Mouse (Mus musculus) midbrain, embryonic 14.5 days (tissue): ENCODE measurements around the gene Rhov. TPM values are rescaled to one million over a fixed set of nuclear protein-coding genes. Genes with fewer than 3 reads are reported as not detected.

Experiments
- ATAC-seq: fragments of 200-750 bp; cut with Nextera tagmentation; 2 replicates; pipeline ENCODE4 v1.8.0; 2017; ENCODE audit warnings: moderate number of reproducible peaks, moderate library complexity; ENCODE audit not compliant: low FRiP score, low TSS enrichment
- DNase-seq: peaks from one replicate; pipeline ENCODE4 v3.0.0-alpha.2; 2015
- H3K27ac ChIP-seq: fragments of 300-500 bp; sonication (generic); replicated peaks from 2 replicates; pipeline ENCODE4 v1.5.1; 2014; ENCODE audit warnings: mild to moderate bottlenecking, low read depth, low read length, moderate library complexity
- H3K27me3 ChIP-seq: fragments of 300-500 bp; sonication (generic); 2 replicates; pipeline ENCODE4 v1.6.1; 2014; ENCODE audit warnings: low read length, control low read depth, mixed read lengths; ENCODE audit not compliant: control insufficient read depth, insufficient read depth
- H3K36me3 ChIP-seq: fragments of 300-500 bp; sonication (generic); 2 replicates; pipeline ENCODE4 v1.6.1; 2014; ENCODE audit warnings: low read length, control low read depth; ENCODE audit not compliant: control insufficient read depth, insufficient read depth
- H3K4me1 ChIP-seq: fragments of 300-500 bp; sonication (generic); 2 replicates; pipeline ENCODE4 v1.6.1; 2014; ENCODE audit warnings: mild to moderate bottlenecking, antibody characterized with exemption, low read length, control low read depth; ENCODE audit not compliant: control insufficient read depth, insufficient read depth
- H3K4me2 ChIP-seq: fragments of 300-500 bp; sonication (generic); 2 replicates; pipeline ENCODE4 v1.6.1; 2014; ENCODE audit warnings: mild to moderate bottlenecking, low read length, moderate library complexity
- H3K4me3 ChIP-seq: fragments of 300-500 bp; sonication (generic); replicated peaks from 2 replicates; pipeline ENCODE4 v1.5.1; 2014; ENCODE audit warnings: low read depth, low read length
- H3K9ac ChIP-seq: fragments of 300-500 bp; sonication (generic); replicated peaks from 2 replicates; pipeline ENCODE4 v1.6.1; 2014; ENCODE audit warnings: mild to moderate bottlenecking, low read length, moderate library complexity
- H3K9me3 ChIP-seq: fragments of 300-500 bp; sonication (generic); 2 replicates; pipeline ENCODE4 v1.6.1; 2016; ENCODE audit warnings: low read length, control low read depth, mixed read lengths; ENCODE audit not compliant: control insufficient read depth
- WGBS: fragments of 180-500 bp; shearing (Covaris S2); extraction: QIAGEN DNeasy Blood & Tissue Kit; methylation state at CpG from one replicate; pipeline ENCODE4 v1.1.7; 2014; 5-methylcytosine and 5-hydroxymethylcytosine counted together
- polyA plus RNA-seq: library from polyadenylated mRNA; unstranded; fragments of >200 nt; fragmentation: Nextera tagmentation; extraction: Ambion mirVana; gene quantifications from 2 replicates; pipeline ENCODE4 v1.2.1, GENCODE M21; 2014

Rhov gene
- polyA plus RNA-seq, 1 experiment from 2014 or later, result 19.9 TPM

DNA sequence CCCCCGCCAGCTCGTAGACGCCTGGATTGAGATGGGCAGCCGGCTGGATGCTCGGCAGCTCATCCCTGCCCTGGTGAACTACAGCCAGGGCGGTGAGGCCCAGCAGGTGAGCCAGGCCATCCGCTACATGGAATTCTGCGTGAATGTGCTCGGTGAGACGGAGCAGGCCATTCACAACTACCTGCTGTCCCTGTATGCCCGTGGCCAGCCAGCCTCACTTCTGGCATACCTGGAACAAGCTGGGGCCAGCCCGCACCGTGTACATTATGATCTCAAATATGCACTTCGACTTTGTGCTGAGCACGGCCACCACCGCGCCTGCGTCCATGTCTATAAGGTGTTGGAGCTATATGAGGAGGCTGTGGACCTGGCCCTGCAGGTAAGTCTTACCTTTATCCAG, 23.3 kb upstream of the Rhov start:
- no peak overlapping the region for H3K4me3 ChIP-seq
- H3K36me3 ChIP-seq, result peaks cover 75% of the 10 kb centered on the region
- peaks cover 5% of the 10 kb centered on the region for H3K4me1 ChIP-seq
- no peak for ATAC-seq
- H3K9me3 ChIP-seq, result no peaks in the 10 kb centered on the region
- no peak for DNase-seq
- H3K9ac ChIP-seq, result no peak overlapping the region
- H3K27ac ChIP-seq, result no peak overlapping the region
- H3K27me3 ChIP-seq, result no peaks in the 10 kb centered on the region
- no peak overlapping the region for H3K4me2 ChIP-seq
- 96% methylated on average over 18 of the region's 18 CpGs for WGBS

DNA sequence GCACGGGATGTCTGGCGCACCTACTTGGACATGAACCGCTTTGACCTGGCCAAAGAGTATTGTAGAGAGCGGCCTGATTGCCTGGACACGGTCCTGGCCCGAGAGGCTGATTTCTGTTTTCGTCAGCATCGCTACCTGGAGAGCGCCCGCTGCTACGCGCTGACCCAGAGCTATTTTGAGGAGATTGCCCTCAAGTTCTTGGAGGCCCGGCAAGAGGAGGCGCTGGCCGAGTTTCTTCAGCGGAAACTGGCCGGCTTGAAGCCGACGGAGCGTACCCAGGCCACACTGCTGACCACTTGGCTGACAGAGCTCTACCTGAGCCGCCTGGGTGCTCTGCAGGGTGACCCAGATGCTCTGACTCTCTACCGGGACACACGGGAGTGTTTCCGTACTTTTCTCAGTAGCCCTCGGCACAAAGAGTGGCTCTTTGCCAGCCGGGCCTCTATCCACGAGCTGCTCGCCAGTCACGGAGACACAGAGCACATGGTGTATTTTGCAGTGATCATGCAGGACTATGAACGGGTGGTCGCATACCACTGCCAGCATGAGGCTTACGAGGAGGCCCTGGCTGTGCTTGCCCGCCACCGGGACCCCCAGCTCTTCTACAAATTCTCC, 22.8 kb upstream of the Rhov start:
- H3K9ac ChIP-seq, result no peak overlapping the region
- 96% methylated on average over 34 of the region's 34 CpGs for WGBS
- H3K4me1 ChIP-seq, result peaks cover 9% of the 10 kb centered on the region
- DNase-seq (no peak), ATAC-seq (no peak)
- no peaks in the 10 kb centered on the region for H3K9me3 ChIP-seq
- H3K4me3 ChIP-seq, result no peak overlapping the region
- peaks cover 69% of the 10 kb centered on the region for H3K36me3 ChIP-seq
- H3K27ac ChIP-seq, result no peak overlapping the region
- no peaks in the 10 kb centered on the region for H3K27me3 ChIP-seq
- H3K4me2 ChIP-seq, result no peak overlapping the region

DNA sequence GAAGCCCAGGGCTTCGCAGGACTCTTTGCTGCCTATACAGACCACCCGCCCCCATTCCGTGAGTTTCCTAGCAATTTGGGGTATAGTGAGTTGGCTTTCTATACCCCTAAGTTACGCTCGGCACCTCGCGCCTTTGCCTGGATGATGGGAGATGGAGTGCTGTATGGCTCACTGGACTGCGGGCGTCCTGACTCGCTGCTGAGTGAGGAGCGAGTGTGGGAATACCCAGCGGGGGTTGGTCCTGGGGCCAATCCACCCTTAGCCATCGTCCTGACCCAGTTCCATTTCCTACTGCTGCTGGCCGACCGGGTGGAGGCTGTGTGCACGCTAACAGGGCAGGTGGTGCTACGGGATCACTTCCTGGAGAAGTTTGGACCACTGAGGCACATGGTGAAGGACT, 22.2 kb upstream of the Rhov start:
- no peak overlapping the region for H3K9ac ChIP-seq
- DNase-seq (no peak), ATAC-seq (no peak)
- H3K4me2 ChIP-seq, result no peak overlapping the region
- peaks cover 64% of the 10 kb centered on the region for H3K36me3 ChIP-seq
- H3K4me1 ChIP-seq, result peaks cover 9% of the 10 kb centered on the region
- H3K9me3 ChIP-seq, result no peaks in the 10 kb centered on the region
- no peak overlapping the region for H3K27ac ChIP-seq
- no peak overlapping the region for H3K4me3 ChIP-seq
- 96% methylated on average over 17 of the region's 17 CpGs for WGBS
- no peaks in the 10 kb centered on the region for H3K27me3 ChIP-seq

DNA sequence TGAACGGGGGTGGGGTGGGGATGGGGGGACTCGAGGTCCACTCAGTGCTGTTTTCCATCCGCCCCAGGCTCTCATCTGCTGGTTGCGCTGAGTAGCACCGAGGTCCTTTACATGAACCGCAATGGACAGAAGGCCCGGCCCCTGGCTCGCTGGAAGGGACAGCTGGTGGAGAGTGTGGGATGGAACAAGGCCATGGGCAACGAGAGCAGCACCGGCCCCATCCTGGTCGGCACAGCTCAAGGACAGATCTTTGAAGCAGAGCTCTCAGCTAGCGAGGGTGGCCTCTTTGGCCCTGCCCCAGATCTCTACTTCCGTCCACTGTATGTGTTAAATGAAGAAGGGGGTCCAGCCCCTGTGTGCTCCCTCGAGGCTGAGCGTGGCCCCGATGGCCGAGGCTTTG, 21.8 kb upstream of the Rhov start:
- H3K4me1 ChIP-seq, result peaks cover 9% of the 10 kb centered on the region
- WGBS, result 96% methylated on average over 17 of the region's 17 CpGs
- DNase-seq (no peak), ATAC-seq (no peak)
- no peak overlapping the region for H3K4me3 ChIP-seq
- peaks cover 60% of the 10 kb centered on the region for H3K36me3 ChIP-seq
- no peaks in the 10 kb centered on the region for H3K9me3 ChIP-seq
- no peak overlapping the region for H3K27ac ChIP-seq
- no peak overlapping the region for H3K9ac ChIP-seq
- H3K27me3 ChIP-seq, result no peaks in the 10 kb centered on the region
- no peak overlapping the region for H3K4me2 ChIP-seq

DNA sequence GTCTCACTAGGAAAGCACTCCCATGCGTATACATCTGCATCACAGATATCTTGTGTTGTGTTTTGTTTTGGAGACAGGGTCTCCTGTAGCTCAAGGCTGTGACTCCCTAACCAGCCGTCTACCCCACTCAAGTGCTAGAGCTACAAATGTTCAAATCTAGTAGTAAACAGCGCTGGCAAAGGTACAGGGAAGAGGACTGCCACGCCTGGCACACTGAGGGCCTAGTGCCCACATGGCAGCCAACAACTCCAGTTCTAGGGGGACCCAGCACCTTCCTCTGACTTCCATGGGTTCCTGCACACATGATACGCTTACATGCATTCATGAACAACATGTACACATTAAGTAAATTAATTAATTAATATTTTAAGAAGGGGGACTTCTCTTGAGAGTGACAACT, 21.2 kb upstream of the Rhov start:
- Histone ChIP-seq H3K27ac (no peak overlapping the region), H3K4me1 (peaks cover 9% of the 10 kb centered on the region), H3K9me3 (no peaks in the 10 kb centered on the region), H3K4me3 (no peak overlapping the region), H3K36me3 (peaks cover 55% of the 10 kb centered on the region), H3K27me3 (no peaks in the 10 kb centered on the region), H3K4me2 (no peak overlapping the region), H3K9ac (no peak overlapping the region)
- DNase-seq (no peak), ATAC-seq (no peak)
- WGBS, result 95% methylated on average over 5 of the region's 5 CpGs

DNA sequence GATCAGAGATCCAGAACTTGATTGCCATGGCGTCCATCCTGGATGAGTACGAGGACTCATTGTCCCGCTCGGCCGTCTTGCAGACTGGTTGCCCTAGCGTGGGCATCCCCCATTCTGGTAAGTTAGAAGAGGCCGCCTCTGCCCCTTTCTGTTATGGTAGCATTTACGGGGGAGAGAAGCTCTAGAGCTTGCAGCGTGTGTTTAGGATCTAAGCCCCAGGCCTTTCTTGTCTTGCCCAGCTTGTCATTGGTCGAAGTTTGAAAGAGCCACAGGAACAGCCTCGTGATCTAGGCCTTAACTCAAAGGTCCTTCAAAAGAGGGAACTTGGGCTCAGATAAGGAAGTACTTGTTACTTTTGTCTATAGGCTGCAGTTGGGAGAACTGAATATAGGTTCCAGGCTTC, 17.9 kb upstream of the Rhov start:
- H3K9me3 ChIP-seq, result no peaks in the 10 kb centered on the region
- 5% methylated on average over 11 of the region's 11 CpGs for WGBS
- H3K4me1 ChIP-seq, result peaks cover 9% of the 10 kb centered on the region
- peak overlapping the region; percentile 64 for H3K4me2 ChIP-seq
- no peaks in the 10 kb centered on the region for H3K27me3 ChIP-seq
- peak overlapping the region; percentile 73 for H3K4me3 ChIP-seq
- ATAC-seq, result peak; percentile 19; the same call in 1 of the 2 replicates
- peak; percentile 27 for DNase-seq
- peaks cover 32% of the 10 kb centered on the region for H3K36me3 ChIP-seq
- H3K9ac ChIP-seq, result peak overlapping the region; percentile 82
- H3K27ac ChIP-seq, result 0 out of 2 replicates have a peak overlapping the region, but pooled peaks have one; percentile 68

DNA sequence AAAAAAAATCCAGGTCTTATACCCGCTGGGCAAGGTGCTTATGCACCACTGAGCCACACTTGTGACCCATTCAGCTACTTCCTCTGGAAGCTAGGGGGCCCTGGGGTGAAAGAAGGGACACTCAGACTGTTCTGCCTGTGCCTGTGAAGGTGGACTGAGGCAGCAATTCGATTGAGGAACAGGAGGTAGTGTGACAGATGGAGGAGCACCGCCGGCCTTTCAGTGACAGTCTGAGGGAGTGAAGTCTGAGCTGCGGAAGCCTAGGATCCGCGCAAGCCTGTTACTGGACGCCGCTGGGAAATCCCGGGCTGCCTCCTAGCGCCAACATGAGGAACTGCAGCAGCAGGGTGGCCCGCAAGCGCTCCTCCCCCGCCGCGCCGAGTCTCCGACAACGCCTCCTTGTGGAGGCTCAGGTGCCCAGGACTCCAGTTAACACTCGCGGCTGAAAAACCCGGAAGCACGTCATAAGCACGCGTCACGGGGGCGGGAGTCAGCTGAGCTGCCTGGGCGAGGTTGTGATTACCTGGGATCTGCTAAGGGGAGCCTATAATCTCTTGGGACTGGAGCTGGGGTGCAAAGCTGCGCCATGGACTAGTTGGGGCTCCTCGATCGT, 17.3 kb upstream of the Rhov start, which contains the start of gene Vps18:
Vps18 (plus strand) TSS at position 471 of the 613 bp plus-strand sequence.
- DNase-seq (peak; percentile 99), ATAC-seq (peak; percentile 95)
- H3K9ac ChIP-seq, result peak within 1 kb of the TSS; percentile 82
- H3K27me3 ChIP-seq, result no peaks in the 10 kb centered on the region
- H3K4me1 ChIP-seq, result peaks cover 9% of the 10 kb centered on the region
- H3K9me3 ChIP-seq, result no peaks in the 10 kb centered on the region
- peaks cover 26% of the 10 kb centered on the region for H3K36me3 ChIP-seq
- under 1% methylated on average over 31 of the region's 31 CpGs for WGBS
- peak within 1 kb of the TSS; percentile 68; the same call in 1 of the 2 replicates for H3K27ac ChIP-seq
- H3K4me3 ChIP-seq, result peak within 1 kb of the TSS; percentile 73
- peak within 1 kb of the TSS; percentile 64 for H3K4me2 ChIP-seq

DNA sequence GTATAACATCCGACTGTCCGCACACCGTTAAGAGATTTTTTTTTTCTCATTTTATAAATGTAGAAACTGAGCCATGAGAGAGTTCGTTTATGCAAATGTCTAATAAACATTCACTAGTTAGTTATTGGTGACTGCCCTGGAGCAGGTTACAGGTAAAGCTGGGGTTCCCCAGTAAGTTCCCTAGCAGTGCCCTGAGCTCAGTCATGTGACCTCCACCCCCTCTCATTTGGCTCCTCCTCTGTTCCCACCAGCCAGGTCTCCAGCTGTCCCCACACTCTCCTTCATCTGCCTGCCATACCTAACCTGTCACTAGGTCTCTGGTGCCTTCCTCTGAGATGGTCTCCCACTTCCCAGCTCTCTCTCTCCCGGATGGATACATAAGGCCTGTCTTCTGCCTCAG, 16.3 kb upstream of the Rhov start:
- Histone ChIP-seq H3K36me3 (peaks cover 15% of the 10 kb centered on the region), H3K9me3 (no peaks in the 10 kb centered on the region), H3K4me2 (no peak overlapping the region), H3K4me3 (no peak overlapping the region), H3K9ac (no peak overlapping the region), H3K4me1 (peaks cover 9% of the 10 kb centered on the region), H3K27ac (no peak overlapping the region), H3K27me3 (no peaks in the 10 kb centered on the region)
- DNase-seq (no peak), ATAC-seq (no peak)
- WGBS, result 88% methylated on average over 5 of the region's 5 CpGs
